Mouse (Mus musculus) heart, embryonic 14.5 days (tissue): ENCODE measurements around the gene Shc3. TPM values are rescaled to one million over a fixed set of nuclear protein-coding genes. Genes with fewer than 3 reads are reported as not detected.

Experiments used
- ATAC-seq: fragments of 200-750 bp; cut with Nextera tagmentation; 2 replicates; pipeline ENCODE4 v1.8.0; 2017; ENCODE audit warnings: low read depth, moderate TSS enrichment; ENCODE audit not compliant: insufficient number of reproducible peaks, insufficient read depth, low FRiP score
- H3K27ac ChIP-seq, 2 experiments: fragments of 200-500 bp in 1 of 2; fragments of 300-500 bp in 1 of 2; sonication (generic) in 1 of 2; replicated peaks in 1 of 2; 2 replicates each; pipeline ENCODE4 v1.5.1; 2012 to 2014; ENCODE audit warnings: low read depth in 2 of 2, low read length in 2 of 2, control low read depth in 1 of 2, mild to moderate bottlenecking in 1 of 2, mixed read lengths in 1 of 2; ENCODE audit not compliant: control insufficient read depth in 1 of 2, insufficient read depth in 1 of 2
- H3K27me3 ChIP-seq: fragments of 300-500 bp; sonication (generic); 2 replicates; pipeline ENCODE4 v1.6.1; 2014; ENCODE audit warnings: mild to moderate bottlenecking, low read length, control low read depth; ENCODE audit not compliant: control insufficient read depth, insufficient read depth
- H3K36me3 ChIP-seq: fragments of 300-500 bp; sonication (generic); 2 replicates; pipeline ENCODE4 v1.6.1; 2014; ENCODE audit warnings: mild to moderate bottlenecking, control low read depth, low read length, mixed read lengths; ENCODE audit not compliant: control insufficient read depth, insufficient read depth
- H3K4me1 ChIP-seq, 2 experiments: fragments of 200-500 bp in 1 of 2; fragments of 300-500 bp in 1 of 2; sonication (generic) in 1 of 2; 2 replicates each; pipeline ENCODE4 v1.6.1; 2012 to 2014; ENCODE audit warnings: low read length in 2 of 2, control low read depth in 1 of 2, mixed read lengths in 1 of 2; ENCODE audit not compliant: control insufficient read depth in 2 of 2, insufficient read depth in 2 of 2
- H3K4me2 ChIP-seq: fragments of 300-500 bp; sonication (generic); 2 replicates; pipeline ENCODE4 v1.6.1; 2014; ENCODE audit warnings: mild to moderate bottlenecking, low read length
- H3K4me3 ChIP-seq, 2 experiments: fragments of 200-500 bp in 1 of 2; fragments of 300-500 bp in 1 of 2; sonication (generic) in 1 of 2; 2 replicates each; pipeline ENCODE4 v1.5.1; 2012 to 2014; ENCODE audit warnings: low read length in 2 of 2, mild to moderate bottlenecking in 2 of 2, control low read depth in 1 of 2, low read depth in 1 of 2, moderate library complexity in 1 of 2; ENCODE audit not compliant: control insufficient read depth in 1 of 2, insufficient read depth in 1 of 2
- H3K9ac ChIP-seq: fragments of 300-500 bp; sonication (generic); 2 replicates; pipeline ENCODE4 v1.6.1; 2014; ENCODE audit warnings: mild to moderate bottlenecking, low read length
- H3K9me3 ChIP-seq: fragments of 300-500 bp; sonication (generic); 2 replicates; pipeline ENCODE4 v1.6.1; 2016; ENCODE audit warnings: low read length, control low read depth; ENCODE audit not compliant: control insufficient read depth
- WGBS: fragments of 180-500 bp; shearing (Covaris S2); extraction: QIAGEN DNeasy Blood & Tissue Kit; methylation state at CpG from one replicate; pipeline ENCODE4 v1.1.7; 2014; 5-methylcytosine and 5-hydroxymethylcytosine counted together
- polyA plus RNA-seq: library from polyadenylated mRNA; unstranded; fragments of >200 nt; fragmentation: Nextera tagmentation; extraction: Ambion mirVana; gene quantifications from 2 replicates; pipeline ENCODE4 v1.2.1, GENCODE M21; 2014

The Shc3 gene
- polyA plus RNA-seq, 1 experiment from 2014 or later, result not detected

GRCm38 (mm10) chr13:51505711-51506110, 63.5 kb downstream of the Shc3 start:
- ATAC-seq, result no peak

GRCm38 (mm10) chr13:51499769-51500168, 69.5 kb downstream of the Shc3 start:
- no peaks in the 10 kb centered on the region for H3K36me3 ChIP-seq
- 71% methylated on average over 1 of the region's 1 CpGs for WGBS
- H3K9ac ChIP-seq, result no peak overlapping the region
- H3K4me3 ChIP-seq, result no peak overlapping the region
- H3K4me1 ChIP-seq, result no peaks in the 10 kb centered on the region
- ATAC-seq, result no peak
- no peaks in the 10 kb centered on the region for H3K27me3 ChIP-seq
- H3K27ac ChIP-seq, result no peak overlapping the region
- H3K9me3 ChIP-seq, result no peaks in the 10 kb centered on the region
- H3K4me2 ChIP-seq, result no peak overlapping the region

More at GRCm38 (mm10) chr13:51505711-51506110, 63.5 kb downstream of the Shc3 start:
- no peak overlapping the region for H3K4me3 ChIP-seq
- H3K4me2 ChIP-seq, result no peak overlapping the region
- no peaks in the 10 kb centered on the region for H3K36me3 ChIP-seq
- no peak overlapping the region for H3K9ac ChIP-seq
- no peak overlapping the region for H3K27ac ChIP-seq
- no peaks in the 10 kb centered on the region for H3K27me3 ChIP-seq
- no peaks in the 10 kb centered on the region for H3K9me3 ChIP-seq
- no peaks in the 10 kb centered on the region for H3K4me1 ChIP-seq
- WGBS, result 66% methylated on average over 5 of the region's 5 CpGs

- Histone ChIP-seq H3K4me2 (no peak overlapping the region), H3K9ac (no peak overlapping the region), H3K36me3 (no peaks in the 10 kb centered on the region), H3K27ac (no peak overlapping the region), H3K27me3 (no peaks in the 10 kb centered on the region), H3K4me1 (no peaks in the 10 kb centered on the region), H3K4me3 (no peak overlapping the region), H3K9me3 (no peaks in the 10 kb centered on the region)
- ATAC-seq, result no peak
- 73% methylated on average over 9 of the region's 9 CpGs for WGBS
Measured at GRCm38 (mm10) chr13:51493676-51494075, 75.5 kb downstream of the Shc3 start.

GRCm38 (mm10) chr13:51491649-51492435, 77.4 kb downstream of the Shc3 start:
- ATAC-seq, result no peak

GRCm38 (mm10) chr13:51490195-51490594, 79.0 kb downstream of the Shc3 start:
- 92% methylated on average over 6 of the region's 6 CpGs for WGBS

More at GRCm38 (mm10) chr13:51491649-51492435, 77.4 kb downstream of the Shc3 start:
- Histone ChIP-seq H3K4me2 (no peak overlapping the region), H3K27ac (no peak overlapping the region), H3K27me3 (no peaks in the 10 kb centered on the region), H3K4me3 (no peak overlapping the region), H3K36me3 (no peaks in the 10 kb centered on the region), H3K9ac (no peak overlapping the region), H3K4me1 (no peaks in the 10 kb centered on the region), H3K9me3 (no peaks in the 10 kb centered on the region)
- WGBS, result 67% methylated on average over 8 of the region's 8 CpGs

GRCm38 (mm10) chr13:51488945-51489344, 80.3 kb downstream of the Shc3 start:
- Histone ChIP-seq H3K4me2 (no peak overlapping the region), H3K4me3 (no peak overlapping the region), H3K9ac (no peak overlapping the region), H3K27me3 (no peaks in the 10 kb centered on the region), H3K4me1 (no peaks in the 10 kb centered on the region), H3K9me3 (no peaks in the 10 kb centered on the region), H3K27ac (no peak overlapping the region), H3K36me3 (no peaks in the 10 kb centered on the region)
- no peak for ATAC-seq
- 57% methylated on average over 3 of the region's 3 CpGs for WGBS

More at GRCm38 (mm10) chr13:51490195-51490594, 79.0 kb downstream of the Shc3 start:
- H3K27ac ChIP-seq, result no peak overlapping the region
- no peak overlapping the region for H3K9ac ChIP-seq
- no peaks in the 10 kb centered on the region for H3K4me1 ChIP-seq
- no peak for ATAC-seq
- no peak overlapping the region for H3K4me3 ChIP-seq
- no peak overlapping the region for H3K4me2 ChIP-seq
- H3K27me3 ChIP-seq, result no peaks in the 10 kb centered on the region
- H3K36me3 ChIP-seq, result no peaks in the 10 kb centered on the region
- no peaks in the 10 kb centered on the region for H3K9me3 ChIP-seq

GRCm38 (mm10) chr13:51485291-51485690, 83.9 kb downstream of the Shc3 start:
- H3K27me3 ChIP-seq, result no peaks in the 10 kb centered on the region
- no peak overlapping the region for H3K27ac ChIP-seq
- no peaks in the 10 kb centered on the region for H3K4me1 ChIP-seq
- H3K9ac ChIP-seq, result no peak overlapping the region
- no peak for ATAC-seq
- H3K36me3 ChIP-seq, result no peaks in the 10 kb centered on the region
- WGBS, result 82% methylated on average over 9 of the region's 9 CpGs
- H3K4me3 ChIP-seq, result no peak overlapping the region
- no peak overlapping the region for H3K4me2 ChIP-seq
- H3K9me3 ChIP-seq, result no peaks in the 10 kb centered on the region

- no peak for ATAC-seq
Measured at GRCm38 (mm10) chr13:51482786-51483185, 86.4 kb downstream of the Shc3 start.

More at GRCm38 (mm10) chr13:51482786-51483185, 86.4 kb downstream of the Shc3 start:
- Histone ChIP-seq H3K27me3 (no peaks in the 10 kb centered on the region), H3K9me3 (no peaks in the 10 kb centered on the region), H3K27ac (no peak overlapping the region), H3K36me3 (no peaks in the 10 kb centered on the region), H3K9ac (no peak overlapping the region), H3K4me3 (no peak overlapping the region), H3K4me1 (no peaks in the 10 kb centered on the region), H3K4me2 (no peak overlapping the region)
- WGBS, result 84% methylated on average over 11 of the region's 11 CpGs
